Mouse (Mus musculus): Measurements from ENCODE around the gene Col6a1. TPM values are rescaled to one million over a fixed set of nuclear protein-coding genes. Genes with fewer than 3 reads are reported as not detected.
A peak's percentile ranks its signal among the peaks of the same experiment; 100 is the strongest.

Col6a1 gene
- total RNA-seq, 1 experiment = 4.9 TPM

DNA sequence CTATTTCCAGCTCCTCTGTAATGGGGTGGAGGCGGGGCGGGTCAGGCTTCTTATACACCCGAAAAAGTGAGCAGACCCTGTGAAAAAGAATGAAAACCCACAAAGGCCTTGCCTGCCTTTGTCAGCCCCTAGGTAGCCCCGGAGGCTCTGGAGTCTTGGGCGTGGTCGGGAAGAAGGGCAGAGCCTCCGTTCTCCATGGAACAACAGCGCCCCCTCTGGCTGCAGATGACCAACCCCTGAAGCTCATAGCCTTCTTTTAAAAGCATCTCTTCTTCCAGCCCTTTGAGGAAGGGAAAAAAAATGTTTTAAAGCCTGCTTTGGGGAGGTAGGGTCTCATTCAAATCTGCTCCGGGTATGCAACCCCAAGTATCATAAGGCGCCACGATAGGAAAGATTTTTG is 2.4 kb upstream of the Col6a1 start:
- Histone ChIP-seq H3K36me3 (ENCODE audit: control insufficient read depth, insufficient read depth, low read length, poor library complexity, severe bottlenecking) (no peaks in the 10 kb centered on the region), H3K9ac (ENCODE audit: insufficient read depth, low read depth, low read length, poor library complexity, severe bottlenecking) (no peak overlapping the region), H3K4me3 (ENCODE audit: insufficient read depth in 1 of 2, low read depth in 1 of 2, low read length in 2 of 2, poor library complexity in 1 of 2, severe bottlenecking in 1 of 2) (peak overlapping the region in 1 of 2 experiments; percentile 33; a peak in 2 of 4 replicates), H3K27ac (ENCODE audit: insufficient read depth, low read depth, low read length, poor library complexity, severe bottlenecking) (no peak overlapping the region), H3K9me3 (ENCODE audit: control insufficient read depth, insufficient read depth, low read depth, low read length) (no peaks in the 10 kb centered on the region), H3K4me1 (ENCODE audit: control insufficient read depth in 2 of 2, insufficient read depth in 2 of 2, low read length in 2 of 2, poor library complexity in 1 of 2) (peaks cover 0 to 9% of the 10 kb centered on the region in 2 experiments; a peak in 1 of 4 replicates)
- no peak for TF ChIP-seq MAFK (IDR thresholded peaks at IDR 0.05; ENCODE audit: insufficient read depth, low read depth, low read length)
- no peak for TF ChIP-seq ZNF384 (IDR thresholded peaks at IDR 0.05; ENCODE audit: low read depth, low read length)
- TF ChIP-seq CHD2 (IDR thresholded peaks at IDR 0.05; ENCODE audit: low read depth, low read length) = no peak
- no peak for TF ChIP-seq HCFC1 (IDR thresholded peaks at IDR 0.05; ENCODE audit: borderline replicate concordance, insufficient read depth, low read length)
- peak; percentile 79; the same call in 1 of the 2 replicates for TF ChIP-seq ZC3H11A (IDR thresholded peaks at IDR 0.05; ENCODE audit: borderline replicate concordance, low read depth, low read length)
- DNase-seq (ENCODE audit: low read depth, low spot score) = peak; percentile 81
- in situ Hi-C loops (cut with MboI; ENCODE audit: low sequenced_read_pairs in 2 of 2, unreplicated experiment in 2 of 2) = no loop called here

DNA sequence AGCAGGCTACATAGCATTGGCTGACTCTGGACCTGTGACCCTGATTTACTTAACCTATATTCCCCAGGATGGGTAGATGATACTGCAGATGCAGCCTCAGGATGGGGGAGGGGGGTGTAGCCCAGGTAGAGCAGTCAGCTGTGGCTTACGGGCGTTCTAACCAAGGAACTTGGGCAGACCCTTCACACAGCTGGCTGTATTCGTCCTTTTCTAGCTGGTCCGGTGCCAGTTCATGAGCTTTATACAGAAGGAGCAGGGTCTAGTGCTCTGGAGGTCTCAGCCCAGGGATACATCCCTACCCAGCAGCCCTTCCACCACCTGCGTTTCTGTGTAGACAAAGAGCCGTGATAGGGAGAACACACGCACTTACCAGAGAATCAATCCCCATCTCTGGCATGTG is 1.3 kb upstream of the Col6a1 start:
- in situ Hi-C loops (cut with MboI; ENCODE audit: low sequenced_read_pairs in 2 of 2, unreplicated experiment in 2 of 2) = no loop called here
- Histone ChIP-seq H3K36me3 (ENCODE audit: control insufficient read depth, insufficient read depth, low read length, poor library complexity, severe bottlenecking) (no peaks in the 10 kb centered on the region), H3K4me3 (ENCODE audit: insufficient read depth in 1 of 2, low read depth in 1 of 2, low read length in 2 of 2, poor library complexity in 1 of 2, severe bottlenecking in 1 of 2) (no peak overlapping the region), H3K4me1 (ENCODE audit: control insufficient read depth in 2 of 2, insufficient read depth in 2 of 2, low read length in 2 of 2, poor library complexity in 1 of 2) (no peaks in the 10 kb centered on the region; a peak in 1 of 4 replicates), H3K9ac (ENCODE audit: insufficient read depth, low read depth, low read length, poor library complexity, severe bottlenecking) (no peak overlapping the region), H3K27ac (ENCODE audit: insufficient read depth, low read depth, low read length, poor library complexity, severe bottlenecking) (no peak overlapping the region), H3K9me3 (ENCODE audit: control insufficient read depth, insufficient read depth, low read depth, low read length) (no peaks in the 10 kb centered on the region)
- DNase-seq (ENCODE audit: low read depth, low spot score) = no peak
- TF ChIP-seq CHD2 (IDR thresholded peaks at IDR 0.05; ENCODE audit: low read depth, low read length) (no peak), HCFC1 (IDR thresholded peaks at IDR 0.05; ENCODE audit: borderline replicate concordance, insufficient read depth, low read length) (no peak), MAFK (IDR thresholded peaks at IDR 0.05; ENCODE audit: insufficient read depth, low read depth, low read length) (no peak), ZC3H11A (IDR thresholded peaks at IDR 0.05; ENCODE audit: borderline replicate concordance, low read depth, low read length) (no peak), ZNF384 (IDR thresholded peaks at IDR 0.05; ENCODE audit: low read depth, low read length) (no peak)

DNA sequence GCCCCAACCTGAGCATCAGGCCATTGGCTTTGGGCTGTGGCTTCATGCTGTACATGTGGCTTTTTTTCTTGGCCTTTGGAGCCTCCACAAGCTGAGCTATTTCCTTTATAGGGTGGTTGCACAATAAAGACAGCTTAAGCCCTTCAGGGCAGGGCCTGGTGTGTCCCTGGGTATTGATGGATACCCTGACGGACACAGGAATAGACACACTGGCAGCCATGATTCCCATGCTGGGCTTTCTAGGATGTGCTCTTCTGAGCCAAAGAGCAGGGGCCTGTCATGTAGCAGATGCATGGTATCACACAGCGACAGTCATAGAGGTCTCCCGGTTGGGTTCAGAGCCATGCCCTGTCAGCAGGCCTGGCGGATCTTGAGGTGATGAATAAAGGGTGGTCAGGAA is 898 bp upstream of the Col6a1 start:
- Histone ChIP-seq H3K9me3 (ENCODE audit: control insufficient read depth, insufficient read depth, low read depth, low read length) (no peaks in the 10 kb centered on the region), H3K4me3 (ENCODE audit: insufficient read depth in 1 of 2, low read depth in 1 of 2, low read length in 2 of 2, poor library complexity in 1 of 2, severe bottlenecking in 1 of 2) (no peak overlapping the region), H3K4me1 (ENCODE audit: control insufficient read depth in 2 of 2, insufficient read depth in 2 of 2, low read length in 2 of 2, poor library complexity in 1 of 2) (no peaks in the 10 kb centered on the region; a peak in 1 of 4 replicates), H3K27ac (ENCODE audit: insufficient read depth, low read depth, low read length, poor library complexity, severe bottlenecking) (no peak overlapping the region), H3K9ac (ENCODE audit: insufficient read depth, low read depth, low read length, poor library complexity, severe bottlenecking) (no peak overlapping the region), H3K36me3 (ENCODE audit: control insufficient read depth, insufficient read depth, low read length, poor library complexity, severe bottlenecking) (no peaks in the 10 kb centered on the region)
- TF ChIP-seq MAFK (IDR thresholded peaks at IDR 0.05; ENCODE audit: insufficient read depth, low read depth, low read length) = no peak
- in situ Hi-C loops (cut with MboI; ENCODE audit: low sequenced_read_pairs in 2 of 2, unreplicated experiment in 2 of 2) = no loop called here
- DNase-seq (ENCODE audit: low read depth, low spot score) = no peak

DNA sequence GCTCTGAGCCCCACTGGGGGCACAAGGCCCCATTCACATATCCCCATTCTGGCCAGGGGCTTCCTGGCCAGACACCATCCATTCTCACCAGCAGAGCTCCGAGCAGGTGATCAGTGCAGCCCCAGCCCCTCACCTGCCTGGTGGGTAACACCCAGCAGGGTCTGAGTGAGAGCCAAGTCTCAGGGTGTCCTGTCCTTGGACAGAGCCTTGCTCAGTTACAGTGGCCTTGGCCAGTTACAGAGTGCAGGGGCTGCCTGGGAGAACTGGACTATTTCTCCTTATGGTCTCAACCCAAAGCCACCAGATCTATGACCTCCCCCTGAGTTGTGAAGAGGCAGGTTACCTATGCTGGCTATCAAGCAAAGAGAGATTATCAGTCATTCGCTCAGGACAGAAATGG is 871 bp downstream of the Col6a1 start:
- H3K9ac ChIP-seq (ENCODE audit: insufficient read depth, low read depth, low read length, poor library complexity, severe bottlenecking) = no peak overlapping the region

DNA sequence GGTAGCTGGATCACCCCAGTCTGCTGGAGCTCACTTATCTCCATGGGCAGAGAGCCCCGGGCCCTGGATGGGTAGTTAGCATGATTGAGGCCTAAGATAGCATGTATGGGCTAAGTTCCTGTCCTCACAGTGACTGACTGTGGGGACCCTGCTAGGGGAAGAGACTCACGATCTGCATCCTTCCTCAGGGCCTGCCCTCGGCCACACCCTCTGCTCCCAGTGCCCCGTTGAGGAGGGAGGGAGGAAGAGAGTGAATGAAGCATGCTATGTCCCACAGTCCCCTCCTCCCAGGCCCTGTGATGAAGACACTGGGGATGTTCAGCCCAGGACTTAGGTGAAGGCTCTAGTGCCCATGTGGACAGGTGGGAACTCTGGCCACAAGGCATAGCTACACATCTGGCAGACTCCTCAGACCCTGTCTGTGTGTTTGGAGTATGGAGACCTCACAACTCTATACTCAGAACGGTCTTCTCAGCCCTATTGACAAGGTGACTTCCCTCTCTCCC is 1.7 kb downstream of the Col6a1 start:
- Histone ChIP-seq H3K4me1 (ENCODE audit: control insufficient read depth in 2 of 2, insufficient read depth in 2 of 2, low read length in 2 of 2, poor library complexity in 1 of 2) (no peaks in the 10 kb centered on the region), H3K9ac (ENCODE audit: insufficient read depth, low read depth, low read length, poor library complexity, severe bottlenecking) (no peak overlapping the region), H3K36me3 (ENCODE audit: control insufficient read depth, insufficient read depth, low read length, poor library complexity, severe bottlenecking) (no peaks in the 10 kb centered on the region), H3K4me3 (ENCODE audit: insufficient read depth in 1 of 2, low read depth in 1 of 2, low read length in 2 of 2, poor library complexity in 1 of 2, severe bottlenecking in 1 of 2) (no peak overlapping the region), H3K9me3 (ENCODE audit: control insufficient read depth, insufficient read depth, low read depth, low read length) (no peaks in the 10 kb centered on the region), H3K27ac (ENCODE audit: insufficient read depth, low read depth, low read length, poor library complexity, severe bottlenecking) (no peak overlapping the region)
- no peak for TF ChIP-seq ZC3H11A (IDR thresholded peaks at IDR 0.05; ENCODE audit: borderline replicate concordance, low read depth, low read length)
- no peak for TF ChIP-seq HCFC1 (IDR thresholded peaks at IDR 0.05; ENCODE audit: borderline replicate concordance, insufficient read depth, low read length)
- no peak for TF ChIP-seq MAFK (IDR thresholded peaks at IDR 0.05; ENCODE audit: insufficient read depth, low read depth, low read length)
- TF ChIP-seq CHD2 (IDR thresholded peaks at IDR 0.05; ENCODE audit: low read depth, low read length) = no peak
- TF ChIP-seq ZNF384 (IDR thresholded peaks at IDR 0.05; ENCODE audit: low read depth, low read length) = no peak
- in situ Hi-C loops (cut with MboI; ENCODE audit: low sequenced_read_pairs in 2 of 2, unreplicated experiment in 2 of 2) = no loop called here
- DNase-seq (ENCODE audit: low read depth, low spot score) = no peak

More for the DNA sequence above, 871 bp downstream of the Col6a1 start:
- Histone ChIP-seq H3K27ac (ENCODE audit: insufficient read depth, low read depth, low read length, poor library complexity, severe bottlenecking) (no peak overlapping the region), H3K9me3 (ENCODE audit: control insufficient read depth, insufficient read depth, low read depth, low read length) (no peaks in the 10 kb centered on the region), H3K36me3 (ENCODE audit: control insufficient read depth, insufficient read depth, low read length, poor library complexity, severe bottlenecking) (no peaks in the 10 kb centered on the region), H3K4me3 (ENCODE audit: insufficient read depth in 1 of 2, low read depth in 1 of 2, low read length in 2 of 2, poor library complexity in 1 of 2, severe bottlenecking in 1 of 2) (no peak overlapping the region), H3K4me1 (ENCODE audit: control insufficient read depth in 2 of 2, insufficient read depth in 2 of 2, low read length in 2 of 2, poor library complexity in 1 of 2) (no peaks in the 10 kb centered on the region)
- no peak for TF ChIP-seq HCFC1 (IDR thresholded peaks at IDR 0.05; ENCODE audit: borderline replicate concordance, insufficient read depth, low read length)
- TF ChIP-seq ZNF384 (IDR thresholded peaks at IDR 0.05; ENCODE audit: low read depth, low read length) = no peak
- TF ChIP-seq CHD2 (IDR thresholded peaks at IDR 0.05; ENCODE audit: low read depth, low read length) = no peak
- no peak for TF ChIP-seq ZC3H11A (IDR thresholded peaks at IDR 0.05; ENCODE audit: borderline replicate concordance, low read depth, low read length)
- TF ChIP-seq MAFK (IDR thresholded peaks at IDR 0.05; ENCODE audit: insufficient read depth, low read depth, low read length) = no peak
- no peak for DNase-seq (ENCODE audit: low read depth, low spot score)
- in situ Hi-C loops (cut with MboI; ENCODE audit: low sequenced_read_pairs in 2 of 2, unreplicated experiment in 2 of 2) = no loop called here
